Mouse (Mus musculus): Measurements from ENCODE around the gene Oas1d. TPM values are rescaled to one million over a fixed set of nuclear protein-coding genes. Genes with fewer than 3 reads are reported as not detected.
"Not testable (repeated sequence)": the region's sequence is repeated elsewhere in the genome, so short reads cannot be mapped to it uniquely, and the experiment has no call there.

Gene Oas1d
- total RNA-seq, 2 experiments from 2014 or later, result not detected

GRCm38 (mm10) chr5:120898307-120898706 is 16.0 kb upstream of the Oas1d start:
- intact Hi-C loops (cut with DNase I), result no loop called here
- no peak for DNase-seq (ENCODE audit: low spot score in 2 of 2)

DNA sequence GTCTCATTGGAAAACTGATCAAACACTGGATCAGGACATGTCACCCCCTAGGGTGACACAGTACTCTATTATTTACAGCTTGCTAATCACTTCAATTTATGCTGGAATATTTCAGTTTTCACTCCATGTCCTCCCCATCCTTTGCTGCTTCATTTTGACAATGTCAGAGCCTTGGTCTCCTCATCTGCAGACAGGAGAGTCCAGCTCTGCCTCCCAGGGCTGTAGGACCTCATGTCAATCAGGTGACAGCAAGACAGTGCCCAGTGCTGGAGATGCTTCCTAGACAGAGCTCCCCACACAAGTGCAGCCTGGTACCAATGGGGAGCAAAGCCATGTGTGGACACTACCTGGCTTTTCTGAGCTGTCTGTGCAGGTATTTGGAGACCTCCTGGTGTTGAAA is 15.6 kb upstream of the Oas1d start:
- intact Hi-C loops (cut with DNase I), result no loop called here
- DNase-seq (ENCODE audit: low spot score in 2 of 2), result no peak

- no peak for DNase-seq (ENCODE audit: low spot score in 2 of 2)
- intact Hi-C loops (cut with DNase I), result no loop called here
Observed at GRCm38 (mm10) chr5:120900666-120901065, 13.7 kb upstream of the Oas1d start.

GRCm38 (mm10) chr5:120902056-120902455 is 12.3 kb upstream of the Oas1d start:
- DNase-seq (ENCODE audit: low spot score in 2 of 2), result no peak
- intact Hi-C loops (cut with DNase I), result no loop called here

GRCm38 (mm10) chr5:120906791-120907733 is 7.3 kb upstream of the Oas1d start, which contains the start of gene Oas1a:
Gene Oas1a, minus strand, starts transcription at chr5:120907521.
- DNase-seq (ENCODE audit: low spot score in 2 of 2); intact Hi-C loops (cut with DNase I): not testable (repeated sequence)

GRCm38 (mm10) chr5:120908196-120908920 is 6.0 kb upstream of the Oas1d start:
- no peak for DNase-seq (ENCODE audit: low spot score in 2 of 2)
- intact Hi-C loops (cut with DNase I), result no loop called here

GRCm38 (mm10) chr5:120919156-120919935 is 5.0 kb downstream of the Oas1d start:
- intact Hi-C loops (cut with DNase I); DNase-seq (ENCODE audit: low spot score in 2 of 2): not testable (repeated sequence)

- intact Hi-C loops (cut with DNase I), result no loop called here
- no peak for DNase-seq (ENCODE audit: low spot score in 2 of 2)
Observed at GRCm38 (mm10) chr5:120920296-120920695, 6.0 kb downstream of the Oas1d start.

- DNase-seq (ENCODE audit: low spot score in 2 of 2), result no peak
- intact Hi-C loops (cut with DNase I), result no loop called here
Observed at GRCm38 (mm10) chr5:120923969-120924368, 9.6 kb downstream of the Oas1d start.

- DNase-seq (ENCODE audit: low spot score in 2 of 2); intact Hi-C loops (cut with DNase I): not testable (repeated sequence)
Observed at GRCm38 (mm10) chr5:120924520-120924919, 10.2 kb downstream of the Oas1d start.

- not testable (repeated sequence) for DNase-seq (ENCODE audit: low spot score in 2 of 2)
- intact Hi-C loops (cut with DNase I), result loop anchor here (5.0 kb wide), 1 partner anchor 84 kb away; no protein-coding TSS in a partner anchor
Observed at GRCm38 (mm10) chr5:120926311-120926710, 12.0 kb downstream of the Oas1d start.

DNA sequence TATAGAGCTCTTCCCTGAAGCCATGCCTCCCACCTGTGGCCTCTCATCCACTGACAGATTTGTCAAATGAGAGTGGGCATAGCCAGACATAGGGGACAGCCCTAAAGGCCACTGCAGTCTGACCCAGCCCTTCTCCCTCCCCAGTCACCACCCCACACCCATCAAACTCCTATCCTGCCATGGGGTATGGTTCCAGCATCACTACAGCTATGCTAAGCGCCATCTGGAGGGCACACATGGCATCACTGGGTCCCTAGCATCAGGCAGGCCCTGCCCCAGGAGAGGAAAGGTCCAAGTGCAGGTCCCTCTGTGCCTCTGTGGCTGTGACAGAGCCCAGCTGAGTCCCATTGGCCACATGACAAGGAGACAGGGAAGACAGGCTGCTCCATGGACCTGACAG is 12.7 kb downstream of the Oas1d start:
- DNase-seq (ENCODE audit: low spot score in 2 of 2), result no peak
- intact Hi-C loops (cut with DNase I), result loop anchor here (5.0 kb wide), 1 partner anchor 85 kb away; no protein-coding TSS in a partner anchor

GRCm38 (mm10) chr5:120933966-120934365 is 19.6 kb downstream of the Oas1d start:
- intact Hi-C loops (cut with DNase I), result loop anchor here (2.0 kb wide), 1 partner anchor 119 kb away; no protein-coding TSS in a partner anchor
- no peak for DNase-seq (ENCODE audit: low spot score in 2 of 2)

- intact Hi-C loops (cut with DNase I), result no loop called here
Observed at GRCm38 (mm10) chr5:120937841-120938240, 23.5 kb downstream of the Oas1d start.

DNA sequence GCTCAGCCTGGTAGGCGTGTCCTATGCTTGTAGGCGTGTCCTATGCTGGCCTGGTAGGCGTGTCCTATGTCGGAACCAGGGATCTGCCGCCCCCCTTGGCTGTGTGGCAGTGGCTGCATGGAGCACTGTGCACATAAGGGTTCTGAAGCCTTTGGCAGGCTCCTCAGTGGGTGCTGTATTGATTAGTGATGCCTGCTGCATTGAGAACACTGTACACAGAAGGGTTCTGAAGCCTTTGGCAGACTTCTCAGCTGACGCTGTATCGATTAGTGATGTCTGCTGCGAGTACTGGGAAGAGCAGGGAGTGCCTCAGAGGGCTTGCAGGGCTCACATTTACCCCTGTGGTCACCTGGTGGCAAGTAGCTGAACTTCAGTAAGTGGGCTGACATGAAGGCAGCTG is 24.2 kb downstream of the Oas1d start:
- no peak for DNase-seq (ENCODE audit: low spot score in 2 of 2)
- intact Hi-C loops (cut with DNase I), result no loop called here

More at GRCm38 (mm10) chr5:120937841-120938240, 23.5 kb downstream of the Oas1d start:
- DNase-seq (ENCODE audit: low spot score in 2 of 2), result no peak

DNA sequence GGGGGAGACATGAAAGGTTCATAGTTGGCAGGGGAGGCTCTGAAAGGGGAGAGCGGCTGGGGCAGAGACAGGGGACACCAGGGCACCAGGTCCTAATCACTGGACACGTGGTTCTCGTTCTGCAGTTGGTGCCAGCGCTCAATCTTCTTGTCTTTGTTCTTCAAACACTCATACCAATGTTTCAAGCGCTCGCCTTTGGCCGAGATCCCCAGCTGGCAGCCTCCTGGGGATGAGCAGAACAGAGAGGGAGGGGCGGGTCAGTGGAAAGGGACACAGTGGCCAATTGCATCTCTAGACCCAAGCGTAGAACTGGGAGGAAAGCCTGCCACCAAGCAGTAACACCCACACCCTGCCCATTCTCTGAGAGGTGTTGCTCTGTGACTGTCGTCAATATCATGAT is 27.7 kb downstream of the Oas1d start:
- no peak for DNase-seq (ENCODE audit: low spot score in 2 of 2)
- intact Hi-C loops (cut with DNase I), result no loop called here

GRCm38 (mm10) chr5:120952242-120952770 is 38.0 kb downstream of the Oas1d start:
- DNase-seq (ENCODE audit: low spot score in 2 of 2), result no peak
- intact Hi-C loops (cut with DNase I), result loop anchor here (5.0 to 10.0 kb wide), 2 partner anchors 192 to 220 kb away; no protein-coding TSS in a partner anchor

GRCm38 (mm10) chr5:120953974-120954373 is 39.6 kb downstream of the Oas1d start:
- DNase-seq (ENCODE audit: low spot score in 2 of 2), result peak in 1 of 2 experiments; percentile 43
- intact Hi-C loops (cut with DNase I), result loop anchor here (5.0 to 10.0 kb wide), 2 partner anchors 191 to 218 kb away; no protein-coding TSS in a partner anchor

DNA sequence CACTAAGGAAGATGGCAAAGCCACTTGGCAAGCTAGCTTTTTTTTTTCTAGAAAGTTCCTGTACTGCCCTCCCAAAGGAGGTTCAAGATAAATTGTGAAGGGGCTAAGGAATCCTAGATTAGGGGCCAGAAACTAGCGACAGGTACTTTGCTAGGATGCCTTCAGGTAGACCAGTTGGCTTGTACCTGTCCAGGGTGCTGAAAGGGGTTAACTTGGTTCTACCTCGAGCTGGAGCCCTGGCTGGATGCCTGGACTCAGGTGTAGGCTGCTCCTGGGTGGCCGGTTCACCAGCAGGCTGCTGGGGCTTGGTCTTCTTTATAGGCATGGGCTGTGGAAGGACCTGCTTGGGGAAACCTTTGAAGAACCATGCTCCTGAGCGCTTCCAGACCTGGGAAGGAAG is 46.7 kb downstream of the Oas1d start:
- DNase-seq (ENCODE audit: low spot score in 2 of 2), result no peak
- intact Hi-C loops (cut with DNase I), result no loop called here
